Mouse (Mus musculus): ENCODE data around the gene St6galnac3. TPM values are rescaled to one million over a fixed set of nuclear protein-coding genes. Genes with fewer than 3 reads are reported as not detected.
A peak's percentile ranks its signal among the peaks of the same experiment; 100 is the strongest.

Gene St6galnac3
- polyA plus RNA-seq, 1 experiment from 2014 or later = 55.0 TPM

DNA sequence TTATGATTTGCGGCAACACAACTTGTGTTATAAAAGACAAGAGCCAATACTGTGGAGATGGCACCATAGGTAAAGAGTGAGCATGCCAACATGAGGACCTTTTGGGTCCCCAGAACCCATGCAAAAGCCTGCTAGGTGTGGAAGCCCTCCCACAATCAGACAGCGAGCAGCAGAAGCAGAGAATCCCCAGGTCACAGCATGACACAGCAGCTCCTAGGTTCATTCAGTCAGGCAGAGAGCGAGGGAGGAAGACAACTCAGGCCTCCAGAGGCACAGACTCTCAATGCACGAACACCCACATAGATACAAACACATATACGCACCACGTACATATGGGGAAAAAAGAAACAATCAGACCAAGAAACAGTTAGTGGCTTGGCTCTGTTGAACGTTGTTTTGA, 16.8 kb upstream of the St6galnac3 start:
- H3K4me3 ChIP-seq (ENCODE audit: low read depth, low read length) = no peak overlapping the region
- no peaks in the 10 kb centered on the region for H3K27me3 ChIP-seq (ENCODE audit: control insufficient read depth, insufficient read depth, low read length)
- WGBS = 92% methylated on average over 7 of the region's 7 CpGs
- DNase-seq (ENCODE audit: low spot score) = no peak
- no peak overlapping the region for H3K9ac ChIP-seq (replicated peaks; ENCODE audit: low read length)
- no peak overlapping the region for H3K4me2 ChIP-seq (ENCODE audit: low read depth, low read length)
- no peak for ATAC-seq (replicated peaks; ENCODE audit: insufficient number of reproducible peaks, low FRiP score, low TSS enrichment, low read depth)
- no peaks in the 10 kb centered on the region for H3K9me3 ChIP-seq (replicated peaks; ENCODE audit: control insufficient read depth, low read length)
- H3K4me1 ChIP-seq (ENCODE audit: control insufficient read depth, insufficient read depth, low read length) = no peaks in the 10 kb centered on the region
- H3K36me3 ChIP-seq (replicated peaks; ENCODE audit: control insufficient read depth, insufficient read depth, low read depth, low read length) = no peaks in the 10 kb centered on the region
- H3K27ac ChIP-seq (replicated peaks; ENCODE audit: low read depth, low read length) = no peak overlapping the region

DNA sequence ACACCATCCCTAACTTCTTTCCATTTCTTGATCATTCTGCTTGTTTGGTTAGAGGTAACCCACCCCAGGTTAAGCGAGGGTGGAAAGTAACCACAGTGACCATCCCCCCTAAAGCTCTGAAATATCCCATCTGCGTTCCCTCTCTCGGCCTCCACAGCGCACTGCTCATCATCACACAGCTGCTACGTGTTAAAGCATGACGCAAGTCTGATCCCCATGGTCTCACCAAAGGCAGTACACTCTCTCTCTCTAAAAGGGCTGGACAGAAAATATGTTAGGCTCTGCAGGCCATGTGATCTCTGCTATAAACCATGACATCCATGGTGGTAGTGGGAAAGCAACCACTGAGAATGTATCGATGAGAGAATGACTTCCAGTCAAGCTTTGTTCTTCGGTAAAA, 14.4 kb upstream of the St6galnac3 start:
- Histone ChIP-seq H3K27ac (replicated peaks; ENCODE audit: low read depth, low read length) (no peak overlapping the region), H3K4me3 (ENCODE audit: low read depth, low read length) (no peak overlapping the region), H3K9me3 (replicated peaks; ENCODE audit: control insufficient read depth, low read length) (no peaks in the 10 kb centered on the region), H3K4me1 (ENCODE audit: control insufficient read depth, insufficient read depth, low read length) (no peaks in the 10 kb centered on the region), H3K9ac (replicated peaks; ENCODE audit: low read length) (no peak overlapping the region), H3K36me3 (replicated peaks; ENCODE audit: control insufficient read depth, insufficient read depth, low read depth, low read length) (no peaks in the 10 kb centered on the region), H3K4me2 (ENCODE audit: low read depth, low read length) (no peak overlapping the region), H3K27me3 (ENCODE audit: control insufficient read depth, insufficient read depth, low read length) (no peaks in the 10 kb centered on the region)
- 60% methylated on average over 8 of the region's 8 CpGs for WGBS
- ATAC-seq (replicated peaks; ENCODE audit: insufficient number of reproducible peaks, low FRiP score, low TSS enrichment, low read depth) = peak; percentile 81
- DNase-seq (ENCODE audit: low spot score) = peak; percentile 76

DNA sequence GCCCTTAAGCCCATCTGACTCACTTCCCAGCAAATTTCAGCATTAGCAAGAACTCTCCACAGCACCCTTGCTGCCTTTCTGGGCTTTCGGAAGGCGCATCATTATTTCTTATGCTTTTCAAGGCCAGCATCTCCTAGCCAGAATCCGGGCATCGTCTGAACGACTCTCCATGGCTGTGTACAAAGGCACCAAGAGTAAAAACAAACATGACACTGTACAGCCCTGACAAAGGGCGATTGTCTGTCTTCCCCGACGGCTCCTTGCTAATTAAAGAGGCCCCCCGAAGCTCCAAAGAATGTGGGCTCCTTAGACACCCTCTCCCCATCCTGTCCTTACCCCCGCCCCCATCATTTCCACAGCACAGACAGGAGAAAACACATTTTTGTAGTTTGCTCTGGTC, 13.4 kb upstream of the St6galnac3 start:
- H3K27ac ChIP-seq (replicated peaks; ENCODE audit: low read depth, low read length) = no peak overlapping the region
- ATAC-seq (replicated peaks; ENCODE audit: insufficient number of reproducible peaks, low FRiP score, low TSS enrichment, low read depth) (no peak), DNase-seq (ENCODE audit: low spot score) (no peak)
- H3K4me2 ChIP-seq (ENCODE audit: low read depth, low read length) = no peak overlapping the region
- H3K27me3 ChIP-seq (ENCODE audit: control insufficient read depth, insufficient read depth, low read length) = no peaks in the 10 kb centered on the region
- H3K36me3 ChIP-seq (replicated peaks; ENCODE audit: control insufficient read depth, insufficient read depth, low read depth, low read length) = no peaks in the 10 kb centered on the region
- H3K9ac ChIP-seq (replicated peaks; ENCODE audit: low read length) = no peak overlapping the region
- H3K4me1 ChIP-seq (ENCODE audit: control insufficient read depth, insufficient read depth, low read length) = no peaks in the 10 kb centered on the region
- no peaks in the 10 kb centered on the region for H3K9me3 ChIP-seq (replicated peaks; ENCODE audit: control insufficient read depth, low read length)
- no peak overlapping the region for H3K4me3 ChIP-seq (ENCODE audit: low read depth, low read length)
- WGBS = 21% methylated on average over 10 of the region's 10 CpGs

DNA sequence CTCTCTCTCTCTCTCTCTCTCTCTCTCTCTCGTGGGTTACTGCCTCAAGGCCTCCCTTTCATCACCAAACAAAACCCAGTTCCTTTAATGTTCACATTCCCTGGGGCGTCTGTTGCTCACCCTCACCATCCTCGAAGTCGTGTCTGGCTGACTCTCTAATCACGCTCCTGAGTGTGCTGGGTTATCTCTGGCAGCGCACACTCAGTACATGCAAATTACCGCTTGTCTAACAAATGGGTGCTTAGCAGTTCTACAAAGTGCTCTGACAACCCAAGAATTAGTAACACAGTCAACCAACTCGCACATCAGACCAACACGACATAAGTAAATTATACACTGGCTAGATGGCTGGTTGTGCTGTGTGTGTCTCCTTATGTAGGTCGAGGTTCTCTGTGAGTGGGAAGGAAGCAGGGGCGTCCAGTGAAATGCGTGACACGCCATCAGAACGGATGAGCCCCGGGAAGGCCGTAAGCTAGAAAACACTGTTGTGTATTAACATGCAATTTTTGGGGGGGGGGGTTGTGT, 11.8 kb upstream of the St6galnac3 start:
- DNase-seq (ENCODE audit: low spot score) = no peak
- Histone ChIP-seq H3K36me3 (replicated peaks; ENCODE audit: control insufficient read depth, insufficient read depth, low read depth, low read length) (no peaks in the 10 kb centered on the region), H3K27ac (replicated peaks; ENCODE audit: low read depth, low read length) (no peak overlapping the region), H3K9me3 (replicated peaks; ENCODE audit: control insufficient read depth, low read length) (no peaks in the 10 kb centered on the region), H3K9ac (replicated peaks; ENCODE audit: low read length) (no peak overlapping the region), H3K27me3 (ENCODE audit: control insufficient read depth, insufficient read depth, low read length) (no peaks in the 10 kb centered on the region), H3K4me2 (ENCODE audit: low read depth, low read length) (no peak overlapping the region), H3K4me1 (ENCODE audit: control insufficient read depth, insufficient read depth, low read length) (no peaks in the 10 kb centered on the region), H3K4me3 (ENCODE audit: low read depth, low read length) (no peak overlapping the region)
- no peak for ATAC-seq (replicated peaks; ENCODE audit: insufficient number of reproducible peaks, low FRiP score, low TSS enrichment, low read depth)
- 79% methylated on average over 16 of the region's 16 CpGs for WGBS

DNA sequence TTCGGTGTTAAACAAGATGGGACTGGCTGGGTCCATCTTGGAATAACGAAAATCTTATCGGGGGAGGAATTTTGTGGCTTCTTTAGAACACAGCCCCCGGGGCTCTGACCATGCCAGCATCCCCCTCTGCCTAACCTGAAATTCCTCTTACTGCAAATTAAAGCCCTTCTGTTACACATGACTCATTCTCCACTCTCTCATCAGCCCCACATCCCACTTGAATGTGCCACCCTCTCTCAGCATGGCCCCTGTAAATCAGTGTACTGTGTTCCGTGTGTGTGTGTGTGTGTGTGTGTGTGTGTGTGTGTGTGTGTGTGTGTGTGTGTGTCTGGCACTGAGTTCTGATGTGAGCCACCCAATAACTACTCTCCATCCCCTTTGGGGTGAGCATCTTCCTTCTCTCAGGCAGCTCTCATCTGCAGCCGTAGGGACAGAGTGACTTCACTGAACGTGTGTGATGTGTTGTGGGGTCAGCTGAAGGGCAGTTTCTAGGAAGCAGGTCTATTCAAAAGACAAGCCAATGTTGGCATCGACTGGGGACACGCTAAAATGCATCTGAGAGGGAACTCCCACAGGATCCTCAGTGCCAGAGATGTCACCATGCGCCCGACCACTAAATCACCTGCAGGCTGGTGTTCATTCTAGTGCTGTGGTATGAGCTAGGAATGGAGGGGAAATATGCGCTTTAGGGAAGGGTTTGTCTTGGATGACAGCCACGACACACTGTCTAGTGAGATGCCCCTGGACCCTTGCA, 11.0 kb upstream of the St6galnac3 start:
- H3K27ac ChIP-seq (replicated peaks; ENCODE audit: low read depth, low read length) = no peak overlapping the region
- no peak overlapping the region for H3K4me2 ChIP-seq (ENCODE audit: low read depth, low read length)
- no peaks in the 10 kb centered on the region for H3K9me3 ChIP-seq (replicated peaks; ENCODE audit: control insufficient read depth, low read length)
- H3K4me1 ChIP-seq (ENCODE audit: control insufficient read depth, insufficient read depth, low read length) = no peaks in the 10 kb centered on the region
- DNase-seq (ENCODE audit: low spot score) = no peak
- no peaks in the 10 kb centered on the region for H3K27me3 ChIP-seq (ENCODE audit: control insufficient read depth, insufficient read depth, low read length)
- H3K9ac ChIP-seq (replicated peaks; ENCODE audit: low read length) = no peak overlapping the region
- H3K36me3 ChIP-seq (replicated peaks; ENCODE audit: control insufficient read depth, insufficient read depth, low read depth, low read length) = no peaks in the 10 kb centered on the region
- no peak for ATAC-seq (replicated peaks; ENCODE audit: insufficient number of reproducible peaks, low FRiP score, low TSS enrichment, low read depth)
- 73% methylated on average over 13 of the region's 13 CpGs for WGBS
- H3K4me3 ChIP-seq (ENCODE audit: low read depth, low read length) = no peak overlapping the region

DNA sequence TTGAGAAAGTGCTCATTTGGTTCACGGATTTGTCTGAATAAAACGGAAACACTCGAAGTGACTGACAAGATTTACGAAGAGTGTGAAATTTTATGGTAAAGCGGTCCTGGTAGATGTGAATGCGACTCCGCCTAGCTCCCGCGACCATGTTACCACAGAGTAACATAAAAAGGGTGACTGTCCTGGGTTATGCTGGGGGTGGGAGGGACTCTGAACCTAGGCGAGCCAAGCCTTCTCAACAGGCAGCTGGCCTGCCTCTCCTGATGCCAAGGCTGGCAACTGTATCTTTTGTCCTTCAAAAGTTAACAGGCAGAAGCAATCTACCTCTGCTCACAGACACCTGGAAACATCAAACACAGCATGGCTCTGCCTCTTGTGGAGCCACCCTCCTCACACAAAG, 9.8 kb upstream of the St6galnac3 start:
- Histone ChIP-seq H3K4me3 (ENCODE audit: low read depth, low read length) (no peak overlapping the region), H3K9ac (replicated peaks; ENCODE audit: low read length) (no peak overlapping the region), H3K4me1 (ENCODE audit: control insufficient read depth, insufficient read depth, low read length) (no peaks in the 10 kb centered on the region), H3K4me2 (ENCODE audit: low read depth, low read length) (no peak overlapping the region), H3K27ac (replicated peaks; ENCODE audit: low read depth, low read length) (no peak overlapping the region), H3K36me3 (replicated peaks; ENCODE audit: control insufficient read depth, insufficient read depth, low read depth, low read length) (no peaks in the 10 kb centered on the region), H3K27me3 (ENCODE audit: control insufficient read depth, insufficient read depth, low read length) (no peaks in the 10 kb centered on the region), H3K9me3 (replicated peaks; ENCODE audit: control insufficient read depth, low read length) (no peaks in the 10 kb centered on the region)
- ATAC-seq (replicated peaks; ENCODE audit: insufficient number of reproducible peaks, low FRiP score, low TSS enrichment, low read depth) = no peak
- no peak for DNase-seq (ENCODE audit: low spot score)
- WGBS = 78% methylated on average over 10 of the region's 10 CpGs

DNA sequence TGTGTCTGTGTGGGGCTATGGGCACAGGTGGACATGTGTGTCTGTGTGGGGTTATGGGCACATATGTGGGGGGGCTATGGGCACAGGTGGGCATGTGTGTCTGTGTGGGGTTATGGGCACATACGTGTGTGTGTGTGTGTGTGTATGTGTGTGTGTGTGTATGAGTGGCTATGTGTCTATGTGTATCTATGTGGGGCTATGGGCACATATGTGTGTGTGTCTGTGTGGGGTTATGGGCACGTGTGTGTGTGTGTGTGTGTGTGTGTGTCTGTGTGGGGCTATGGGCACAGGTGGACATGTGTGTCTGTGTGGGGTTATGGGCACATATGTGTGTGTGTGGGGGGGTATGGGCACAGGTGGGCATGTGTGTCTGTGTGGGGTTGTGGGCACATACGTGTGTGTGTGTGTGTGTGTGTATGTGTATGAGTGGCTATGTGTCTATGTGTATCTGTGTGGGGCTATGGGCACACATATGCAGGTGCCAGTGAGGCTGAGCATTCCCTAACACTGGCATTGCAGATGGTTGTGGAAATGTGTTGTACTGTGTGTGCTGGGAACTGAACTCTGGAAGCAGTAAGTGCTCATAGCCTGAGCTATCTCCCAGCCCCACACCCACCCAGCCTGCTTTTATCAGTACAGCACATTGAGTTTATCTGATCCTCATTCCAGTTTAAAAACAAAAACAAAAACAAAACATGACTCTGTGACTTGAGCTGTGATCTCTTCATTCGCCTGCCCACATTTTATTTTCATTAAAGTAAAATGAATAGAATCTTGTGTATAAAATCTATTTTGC, 8.6 kb upstream of the St6galnac3 start:
- Histone ChIP-seq H3K27me3 (ENCODE audit: control insufficient read depth, insufficient read depth, low read length) (no peaks in the 10 kb centered on the region), H3K4me2 (ENCODE audit: low read depth, low read length) (no peak overlapping the region), H3K9me3 (replicated peaks; ENCODE audit: control insufficient read depth, low read length) (no peaks in the 10 kb centered on the region), H3K27ac (replicated peaks; ENCODE audit: low read depth, low read length) (no peak overlapping the region), H3K4me3 (ENCODE audit: low read depth, low read length) (no peak overlapping the region), H3K4me1 (ENCODE audit: control insufficient read depth, insufficient read depth, low read length) (no peaks in the 10 kb centered on the region), H3K9ac (replicated peaks; ENCODE audit: low read length) (no peak overlapping the region), H3K36me3 (replicated peaks; ENCODE audit: control insufficient read depth, insufficient read depth, low read depth, low read length) (no peaks in the 10 kb centered on the region)
- ATAC-seq (replicated peaks; ENCODE audit: insufficient number of reproducible peaks, low FRiP score, low TSS enrichment, low read depth) (peak; percentile 22; the same call in 1 of the 2 replicates), DNase-seq (ENCODE audit: low spot score) (no peak)
- 85% methylated on average over 4 of the region's 4 CpGs for WGBS

DNA sequence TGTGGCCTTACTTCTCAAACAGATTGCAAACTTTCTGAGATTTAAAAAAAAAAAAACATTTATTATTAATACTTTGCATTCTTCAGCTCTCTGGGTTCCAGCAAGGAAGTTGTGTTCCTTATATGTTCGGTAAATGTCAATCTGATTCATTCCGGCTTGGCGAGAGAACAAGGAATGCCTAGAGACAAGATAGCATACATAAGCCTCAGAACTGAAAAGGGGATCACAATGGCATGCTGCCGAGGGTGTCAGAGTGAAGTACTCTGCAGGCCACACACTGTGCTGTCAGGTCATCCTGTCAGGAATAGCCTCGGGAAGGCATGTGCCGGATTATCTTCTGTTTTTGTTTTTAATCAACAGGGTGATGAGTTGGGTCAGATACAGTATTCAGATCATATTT, 7.8 kb upstream of the St6galnac3 start:
- Histone ChIP-seq H3K27me3 (ENCODE audit: control insufficient read depth, insufficient read depth, low read length) (no peaks in the 10 kb centered on the region), H3K27ac (replicated peaks; ENCODE audit: low read depth, low read length) (no peak overlapping the region), H3K4me1 (ENCODE audit: control insufficient read depth, insufficient read depth, low read length) (no peaks in the 10 kb centered on the region), H3K9ac (replicated peaks; ENCODE audit: low read length) (no peak overlapping the region), H3K36me3 (replicated peaks; ENCODE audit: control insufficient read depth, insufficient read depth, low read depth, low read length) (no peaks in the 10 kb centered on the region), H3K4me2 (ENCODE audit: low read depth, low read length) (no peak overlapping the region), H3K4me3 (ENCODE audit: low read depth, low read length) (no peak overlapping the region), H3K9me3 (replicated peaks; ENCODE audit: control insufficient read depth, low read length) (no peaks in the 10 kb centered on the region)
- 35% methylated on average over 6 of the region's 6 CpGs for WGBS
- ATAC-seq (replicated peaks; ENCODE audit: insufficient number of reproducible peaks, low FRiP score, low TSS enrichment, low read depth) = no peak
- DNase-seq (ENCODE audit: low spot score) = no peak

Data from embryonic facial prominence, embryonic 11.5 days (tissue).